Mouse (Mus musculus) brain, embryonic 14.5 days (tissue): ENCODE measurements around the gene Ranbp1.

Experiments used
- CTCF ChIP-seq: fragments of 200-500 bp; IDR thresholded peaks from 2 replicates; pipeline ENCODE4 v1.5.1; 2012; ENCODE audit warnings: inconsistent platforms, mild to moderate bottlenecking, moderate library complexity, borderline replicate concordance; ENCODE audit not compliant: insufficient read depth, insufficient read length; ENCODE audit errors: extremely low read depth
- POLR2A ChIP-seq: fragments of 200-500 bp; IDR thresholded peaks from 2 replicates; pipeline ENCODE4 v1.6.1; 2012; ENCODE audit warnings: mild to moderate bottlenecking, inconsistent platforms, borderline replicate concordance; ENCODE audit not compliant: poor library complexity, insufficient read depth, insufficient read length, severe bottlenecking; ENCODE audit errors: extremely low read depth

DNA sequence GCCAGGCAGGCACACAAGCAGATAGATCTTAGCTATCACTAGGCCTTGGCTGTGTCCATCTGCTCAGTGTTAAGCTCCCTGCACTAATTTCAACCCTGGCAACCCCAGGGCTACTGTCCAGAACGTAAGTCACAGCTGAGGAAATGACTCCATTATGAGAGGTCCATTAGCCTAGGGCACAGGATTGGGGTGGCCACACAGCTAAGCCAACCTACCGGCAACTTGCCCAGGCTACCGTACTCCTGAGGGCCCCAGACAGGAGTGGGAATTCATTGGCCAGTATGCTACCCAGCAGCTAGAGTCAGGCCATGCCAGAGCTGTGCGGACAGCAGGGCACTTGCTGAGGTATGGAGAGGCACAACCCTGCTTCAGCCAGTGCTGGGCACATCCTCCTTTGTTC lies 19.7 kb downstream of the Ranbp1 start:
- TF ChIP-seq POLR2A = no peak
- TF ChIP-seq CTCF = no peak
